Mouse (Mus musculus) neural tube, embryonic 10.5 days (tissue): ENCODE measurements at regions not wholly inside any gene's neighbourhood (a gene's known extent, or its start where the extent isn't known, plus 50 kb on each side); places are given as distances from the start of the nearest gene placed in this dataset.
"Not testable (repeated sequence)": the region's sequence is repeated elsewhere in the genome, so short reads cannot be mapped to it uniquely, and the experiment has no call there.

Experiments
- DNase-seq: peaks from one replicate; pipeline ENCODE4 v3.0.0-alpha.2; 2017; ENCODE audit warnings: low spot score; ENCODE audit errors: extremely low spot score

- DNase-seq, result no peak
Measured at GRCm38 (mm10) chr1:35162506-35162905, 312.7 kb downstream of the Plekhb2 start.

GRCm38 (mm10) chr1:35200656-35201055 lies 350.9 kb downstream of the Plekhb2 start:
- DNase-seq, result no peak

GRCm38 (mm10) chr1:35201083-35201879 lies 351.5 kb downstream of the Plekhb2 start:
- DNase-seq, result no peak

DNA sequence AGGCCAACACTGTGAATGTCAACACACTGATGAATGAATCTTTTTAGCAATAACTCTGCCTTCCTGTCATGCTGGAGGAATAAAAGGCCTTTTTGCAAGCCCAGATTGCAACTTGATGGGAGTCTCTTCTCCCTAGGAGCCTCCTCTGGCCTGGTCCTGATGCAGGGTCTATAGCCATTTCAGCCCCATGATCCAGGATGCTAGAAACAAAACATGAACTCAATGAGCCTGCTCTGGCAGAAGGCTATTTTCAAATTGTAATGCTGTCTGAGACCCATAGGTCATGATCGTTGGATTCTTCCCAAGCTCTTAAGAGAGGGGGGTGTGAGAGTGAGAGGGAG lies 352.1 kb downstream of the Plekhb2 start:
- no peak for DNase-seq

DNA sequence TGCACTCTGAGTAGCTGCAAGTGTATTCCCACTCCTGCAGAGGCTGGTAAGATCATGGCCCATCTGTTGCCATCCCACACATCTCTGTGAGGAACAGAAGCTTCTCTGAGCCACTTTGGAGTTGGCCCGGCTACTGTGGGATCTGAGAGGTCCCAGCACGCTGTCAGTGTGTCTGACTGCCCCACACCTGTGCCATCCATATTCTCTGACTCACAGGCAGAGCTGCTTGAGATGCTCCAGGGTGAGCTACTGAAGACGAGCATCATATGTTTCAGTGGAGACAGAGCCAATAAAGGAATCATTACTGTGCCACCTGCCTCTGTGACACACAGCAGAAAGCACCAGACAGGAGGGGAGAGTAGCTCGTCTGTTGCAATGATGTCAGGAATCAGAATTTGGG lies 352.8 kb downstream of the Plekhb2 start:
- no peak for DNase-seq

- no peak for DNase-seq
Measured at GRCm38 (mm10) chr1:35206834-35207529, 357.2 kb downstream of the Plekhb2 start.

DNA sequence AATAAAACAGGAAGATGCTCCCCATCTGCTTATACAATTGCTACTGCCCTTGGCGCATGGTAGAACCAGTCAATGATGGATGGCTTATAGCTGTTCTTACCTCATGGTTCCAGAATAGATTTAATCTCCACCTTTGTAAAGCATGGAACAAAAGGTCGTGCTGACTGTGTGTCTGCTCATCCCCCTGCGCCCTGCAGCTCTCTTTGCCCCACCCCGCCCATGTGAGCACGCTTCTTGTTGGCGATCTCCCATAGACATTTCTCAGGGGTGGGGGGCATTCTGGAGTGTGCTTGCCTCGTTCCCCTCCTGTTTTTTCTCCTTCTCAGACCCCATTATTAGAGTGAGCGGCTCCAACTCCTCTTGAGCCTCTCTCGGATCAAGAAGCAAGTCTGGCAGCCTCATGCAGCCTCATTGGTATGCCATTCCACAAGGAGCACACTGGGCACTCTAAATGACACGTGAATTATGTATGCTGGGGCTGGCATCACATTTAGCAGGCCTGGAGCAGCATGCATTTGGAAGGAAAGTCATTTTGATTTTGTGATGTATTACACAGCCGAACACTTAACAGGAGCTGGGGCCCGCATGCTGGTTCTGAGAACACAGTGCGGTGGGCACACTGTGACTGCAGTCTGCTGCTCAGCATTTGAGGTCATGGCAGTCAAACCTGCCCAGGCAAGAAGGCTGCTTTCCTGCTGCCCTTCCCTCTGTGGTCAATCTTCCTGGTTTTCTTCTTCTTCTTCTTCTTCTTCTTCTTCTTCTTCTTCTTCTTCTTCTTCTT lies 362.5 kb downstream of the Plekhb2 start:
- no peak for DNase-seq

DNA sequence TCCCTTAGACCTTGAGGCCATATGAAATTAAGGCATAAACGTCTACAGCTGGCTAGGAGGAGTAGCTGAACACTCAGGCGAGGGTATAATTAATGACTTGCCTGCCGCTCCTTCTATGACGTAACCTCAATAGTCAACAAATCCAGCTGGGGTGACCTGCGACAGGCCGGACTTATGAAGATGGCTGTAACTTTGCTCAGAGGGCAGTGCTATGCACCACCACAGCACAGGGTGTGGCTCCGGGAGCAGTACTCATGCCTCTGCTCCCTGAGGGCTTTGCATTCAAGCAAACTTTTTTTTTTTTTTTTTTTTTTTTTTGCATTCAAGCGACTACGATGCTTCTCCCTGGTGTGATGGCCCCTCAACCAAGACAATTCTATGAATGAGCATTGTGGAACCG lies 364.1 kb downstream of the Plekhb2 start:
- DNase-seq, result no peak

- DNase-seq, result no peak
Measured at GRCm38 (mm10) chr1:35216411-35216810, 366.6 kb downstream of the Plekhb2 start.

- not testable (repeated sequence) for DNase-seq
Measured at GRCm38 (mm10) chr1:35220215-35220614, 370.4 kb downstream of the Plekhb2 start.

DNA sequence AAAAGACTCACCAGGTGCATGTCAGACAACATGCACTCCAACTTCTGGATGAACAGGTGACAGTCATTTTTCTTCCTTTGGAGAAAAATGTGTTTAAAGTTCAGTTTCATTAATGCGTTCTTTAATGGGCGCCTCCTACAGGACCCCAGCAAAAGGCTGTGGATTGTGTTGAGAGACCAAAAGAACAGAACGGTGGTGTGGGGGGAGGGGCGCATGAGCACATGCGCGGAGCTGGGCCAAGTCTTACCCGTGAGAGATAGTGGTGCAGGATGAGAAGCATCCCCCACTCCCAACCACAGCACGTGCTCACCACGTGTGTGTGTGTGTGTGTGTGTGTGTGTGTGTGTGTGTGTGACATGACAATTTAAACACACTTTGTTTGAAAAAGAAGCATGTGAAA lies 371.0 kb downstream of the Plekhb2 start:
- DNase-seq, result no peak

GRCm38 (mm10) chr1:35232592-35232991 lies 382.8 kb downstream of the Plekhb2 start:
- no peak for DNase-seq

- DNase-seq, result no peak
Measured at GRCm38 (mm10) chr1:35238139-35238538, 388.4 kb downstream of the Plekhb2 start.

GRCm38 (mm10) chr1:35242849-35243248 lies 393.1 kb downstream of the Plekhb2 start:
- DNase-seq, result no peak

DNA sequence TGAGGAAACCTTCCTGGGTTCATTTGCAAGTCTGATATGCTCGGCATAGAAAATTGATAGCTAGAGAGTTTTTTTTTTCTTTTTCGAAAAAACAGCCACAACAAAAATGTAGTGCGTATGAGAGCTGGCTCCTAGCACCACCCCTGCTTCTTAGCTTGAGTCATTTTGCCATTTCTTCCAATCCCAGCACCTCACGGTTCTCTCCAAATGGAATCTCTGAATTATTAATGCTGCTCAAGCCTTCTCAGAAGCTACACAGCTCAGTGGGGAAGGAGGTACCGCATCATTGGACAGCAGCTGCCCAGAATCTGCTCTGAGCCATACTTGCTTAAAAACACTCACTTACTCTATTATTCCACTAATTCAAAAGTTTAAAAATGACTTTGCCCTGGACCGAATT lies 393.6 kb downstream of the Plekhb2 start:
- no peak for DNase-seq

DNA sequence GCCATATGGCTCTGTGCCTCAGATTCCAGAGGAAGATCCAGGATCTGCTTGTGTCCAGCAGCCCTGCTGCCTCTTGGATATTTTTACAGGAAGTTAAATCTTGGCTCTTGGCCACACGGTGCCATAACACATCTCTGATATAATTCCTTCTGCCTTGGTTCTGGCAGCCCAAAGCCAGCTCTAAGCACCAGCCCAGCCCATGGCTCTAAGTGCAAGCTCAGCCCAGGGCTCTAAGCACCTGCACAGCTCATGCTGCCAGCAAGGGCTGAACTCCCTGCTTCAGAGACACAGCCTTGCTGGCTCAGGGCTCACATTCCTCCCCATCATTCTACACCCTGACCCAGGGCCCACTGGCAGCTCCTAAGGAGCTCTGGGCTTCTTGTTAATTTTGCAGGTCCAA lies 415.3 kb downstream of the Plekhb2 start:
- no peak for DNase-seq

GRCm38 (mm10) chr1:35266626-35267025 lies 416.9 kb downstream of the Plekhb2 start:
- DNase-seq, result no peak

DNA sequence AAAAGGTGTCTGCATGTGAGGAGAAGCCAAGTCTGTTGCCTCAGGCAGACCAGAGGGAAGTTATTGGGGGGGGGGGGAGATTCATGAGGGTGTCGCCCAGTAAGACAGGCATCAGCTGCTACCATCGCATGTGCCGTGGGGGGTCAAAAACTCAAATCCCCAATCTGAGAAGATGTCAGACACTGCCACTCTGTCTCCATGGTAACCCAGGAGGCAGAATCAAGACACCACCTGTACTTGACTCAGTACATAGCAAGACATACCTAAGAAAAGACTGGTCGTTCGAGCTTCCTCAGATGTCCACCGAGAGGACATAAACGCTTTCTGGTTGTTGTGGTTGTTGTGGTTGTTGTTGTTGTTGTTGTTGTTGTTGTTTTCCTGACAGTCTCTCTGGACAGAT lies 418.1 kb downstream of the Plekhb2 start:
- DNase-seq, result no peak

- DNase-seq, result no peak
Measured at GRCm38 (mm10) chr1:35274978-35275377, 425.2 kb downstream of the Plekhb2 start.
